Mouse (Mus musculus): ENCODE measurements around the gene Cacng2. TPM values are rescaled to one million over a fixed set of nuclear protein-coding genes. Genes with fewer than 3 reads are reported as not detected.
"Not testable (repeated sequence)": the region's sequence is repeated elsewhere in the genome, so short reads cannot be mapped to it uniquely, and the experiment has no call there.

The Cacng2 gene
- total RNA-seq, 2 experiments from 2014 or later = 54.1 to 56.5 TPM

DNA sequence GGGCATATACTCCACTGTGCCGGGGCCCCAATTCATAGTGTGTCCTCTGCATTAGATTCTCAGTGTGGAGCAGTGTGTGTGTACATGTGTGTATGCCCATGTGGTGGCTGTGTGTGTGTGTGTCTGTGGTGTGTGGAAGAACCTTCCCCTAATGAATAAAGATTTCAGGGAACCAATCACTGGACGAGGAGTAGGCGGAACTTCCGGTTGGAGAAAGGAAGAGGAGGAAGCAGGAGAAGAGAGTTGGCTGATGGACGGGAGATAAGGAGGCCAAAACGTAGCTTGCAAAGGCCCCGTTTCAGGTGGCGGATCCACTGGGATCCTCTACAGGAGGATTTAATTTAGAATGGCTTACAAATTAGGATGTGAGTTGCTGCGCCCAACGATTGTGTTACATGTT, 82.2 kb downstream of the Cacng2 start:
- no peak for DNase-seq (ENCODE audit: low spot score in 2 of 2)
- intact Hi-C loops (cut with DNase I) = no loop called here

DNA sequence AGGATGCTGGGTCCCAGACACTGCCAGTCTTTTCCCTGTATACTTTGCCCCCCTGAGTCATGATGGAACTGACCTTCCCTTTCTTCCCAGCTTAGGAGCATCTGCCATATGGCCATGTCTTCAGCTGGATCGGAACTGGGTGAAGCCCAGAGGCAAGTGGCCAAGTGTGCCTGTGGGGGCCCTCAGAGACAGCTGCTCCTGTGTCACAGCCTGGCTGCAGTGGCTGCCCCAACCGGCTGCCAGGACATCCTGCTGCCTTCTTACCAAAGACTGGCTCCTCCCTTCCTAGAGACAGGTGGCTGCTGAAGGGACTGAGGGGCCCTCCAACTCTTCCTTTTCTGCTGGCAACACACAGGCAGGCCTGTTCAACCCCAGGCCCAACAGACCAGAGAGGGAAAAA, 83.2 kb downstream of the Cacng2 start:
- no peak for DNase-seq (ENCODE audit: low spot score in 2 of 2)
- intact Hi-C loops (cut with DNase I) = no loop called here

DNA sequence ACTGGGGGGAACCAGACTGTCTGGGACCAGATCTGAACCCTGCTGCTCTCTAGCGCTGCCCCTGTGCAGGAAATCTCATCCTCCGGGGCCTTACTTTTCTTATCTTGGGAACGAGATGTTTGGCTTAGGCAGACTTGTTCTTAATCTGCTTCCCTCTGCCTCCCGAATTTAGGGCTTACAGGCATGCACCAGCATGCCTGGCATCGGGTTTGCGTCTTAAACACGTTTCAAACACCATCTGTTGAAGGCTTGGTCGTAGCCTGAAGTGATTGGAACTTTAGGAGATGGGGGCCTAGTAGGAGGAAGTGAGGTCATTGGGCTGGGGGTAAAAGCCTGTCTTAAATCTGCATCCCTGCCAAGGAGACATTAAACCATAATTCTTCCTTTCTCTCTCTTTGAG, 89.9 kb downstream of the Cacng2 start:
- intact Hi-C loops (cut with DNase I) = no loop called here
- DNase-seq (ENCODE audit: low spot score in 2 of 2) = peak; percentile 22 to 33

DNA sequence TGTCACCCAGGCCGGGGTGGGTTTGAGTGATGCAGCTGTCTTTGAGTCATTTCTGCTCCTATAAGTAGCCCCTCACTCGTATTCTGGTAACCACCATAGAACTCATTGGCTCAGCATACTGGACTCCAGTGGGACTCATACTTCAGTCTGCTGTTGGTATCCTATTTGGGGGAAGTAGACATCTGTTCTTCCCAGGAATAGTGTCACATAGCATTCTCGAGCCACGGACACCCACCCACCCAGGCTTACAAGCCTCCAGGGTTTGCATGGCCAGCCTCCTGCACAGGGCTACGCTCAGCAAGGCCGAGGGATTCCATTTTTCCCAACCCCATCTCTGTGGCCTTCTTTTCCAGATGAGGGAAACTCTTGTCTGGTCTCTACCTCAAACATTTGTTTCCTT, 93.3 kb downstream of the Cacng2 start:
- intact Hi-C loops (cut with DNase I) = no loop called here
- peak; percentile 32 to 49 for DNase-seq (ENCODE audit: low spot score in 2 of 2)

DNA sequence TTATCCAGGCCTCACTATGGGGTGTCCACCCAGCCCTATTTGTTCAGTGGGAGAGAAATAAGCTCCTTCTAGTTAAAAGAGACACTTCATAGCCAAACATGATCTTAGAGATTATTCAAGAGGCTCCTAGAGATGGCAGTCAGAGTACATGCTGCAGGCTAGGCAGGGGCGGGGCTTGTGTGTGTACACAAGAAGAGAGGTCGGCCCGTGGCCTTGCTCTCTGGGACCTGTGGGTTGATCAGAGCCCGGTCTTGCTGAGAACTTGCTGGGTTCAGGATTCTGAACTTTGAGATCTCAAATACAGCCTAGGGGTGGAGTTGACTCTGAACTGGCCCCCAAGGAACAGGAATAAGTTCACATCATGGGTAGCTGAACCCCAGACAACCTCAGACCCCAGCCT, 95.6 kb downstream of the Cacng2 start:
- intact Hi-C loops (cut with DNase I) = no loop called here
- no peak for DNase-seq (ENCODE audit: low spot score in 2 of 2)

DNA sequence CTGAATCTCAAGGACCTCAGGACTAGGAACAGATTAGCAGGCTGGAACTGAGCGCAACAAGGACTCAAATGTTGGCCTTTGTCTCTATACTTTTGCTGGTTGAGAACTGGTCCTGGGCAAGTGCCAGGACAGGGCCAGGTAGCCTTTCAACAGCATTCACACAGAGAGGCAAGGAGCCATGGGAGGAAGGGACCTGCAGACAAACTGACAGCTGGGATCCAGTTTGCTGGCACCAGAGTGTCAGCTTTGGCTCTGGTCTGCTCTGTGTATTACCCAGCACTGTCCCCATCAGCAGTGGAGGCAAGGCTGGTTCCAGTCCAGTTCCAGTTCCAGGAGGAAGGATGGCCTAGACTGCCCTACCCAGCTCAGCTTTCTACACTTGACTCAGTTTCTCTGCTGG, 105.8 kb downstream of the Cacng2 start:
- no peak for DNase-seq (ENCODE audit: low spot score in 2 of 2)
- intact Hi-C loops (cut with DNase I) = no loop called here

DNA sequence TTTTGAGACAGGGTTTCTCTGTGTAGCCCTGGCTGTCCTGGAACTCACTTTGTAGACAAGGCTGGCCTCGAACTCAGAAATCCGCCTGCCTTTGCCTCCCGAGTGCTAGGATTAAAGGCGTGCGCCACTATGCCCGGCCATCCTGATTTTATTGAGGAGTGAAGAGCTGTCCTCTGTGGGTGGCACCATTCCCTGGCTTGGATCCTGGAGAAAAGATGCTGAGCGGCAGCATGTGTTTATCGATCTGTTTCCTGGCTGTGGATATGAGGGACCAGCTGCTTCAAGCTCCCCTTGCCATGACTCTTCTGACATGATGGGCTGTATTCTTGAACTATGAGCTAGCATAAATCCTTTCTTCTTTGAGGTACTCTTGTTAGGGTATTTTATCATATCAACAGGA, 111.6 kb downstream of the Cacng2 start:
- DNase-seq (ENCODE audit: low spot score in 2 of 2); intact Hi-C loops (cut with DNase I): not testable (repeated sequence)

DNA sequence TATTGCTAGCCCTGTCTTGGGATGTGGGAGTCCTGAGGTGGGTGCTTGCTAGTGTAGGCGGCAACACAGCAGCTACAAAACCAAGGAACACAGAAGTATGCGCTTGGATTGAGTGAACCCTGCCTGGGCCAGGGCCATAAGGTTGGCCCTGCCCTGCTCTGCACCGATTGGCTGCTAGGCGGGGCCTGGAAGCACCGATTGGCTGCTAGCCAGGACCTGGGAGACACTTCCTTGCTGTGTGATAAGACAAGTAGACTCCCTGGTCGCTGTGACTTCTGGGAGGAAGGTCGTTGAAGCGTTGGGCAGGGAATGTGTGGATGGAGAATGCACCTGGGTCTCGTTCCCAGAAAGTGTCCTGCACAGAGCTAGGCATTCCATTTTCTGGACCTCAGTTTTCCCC, 115.9 kb downstream of the Cacng2 start:
- DNase-seq (ENCODE audit: low spot score in 2 of 2) = no peak
- intact Hi-C loops (cut with DNase I) = no loop called here

DNA sequence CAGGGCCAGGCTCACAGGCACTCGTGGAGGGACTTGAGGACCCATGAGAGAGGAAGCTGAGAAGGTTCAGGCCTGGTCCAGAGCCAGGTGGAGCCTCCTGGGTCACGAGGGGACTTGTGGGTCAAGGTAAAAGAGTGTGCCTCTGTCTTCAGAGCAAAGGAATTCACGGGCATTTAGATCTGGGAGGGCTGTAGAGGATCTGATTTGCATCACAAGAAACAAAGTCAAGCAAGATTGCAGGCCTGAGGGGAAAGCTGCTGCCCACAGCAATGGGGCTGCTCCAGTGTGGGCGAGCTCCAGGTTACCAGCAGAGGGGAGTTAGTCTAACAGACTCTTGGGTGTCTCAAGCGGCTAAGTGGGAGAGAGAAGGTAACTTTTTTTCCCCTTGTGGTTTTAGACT, 118.4 kb downstream of the Cacng2 start:
- intact Hi-C loops (cut with DNase I) = no loop called here
- no peak for DNase-seq (ENCODE audit: low spot score in 2 of 2)

DNA sequence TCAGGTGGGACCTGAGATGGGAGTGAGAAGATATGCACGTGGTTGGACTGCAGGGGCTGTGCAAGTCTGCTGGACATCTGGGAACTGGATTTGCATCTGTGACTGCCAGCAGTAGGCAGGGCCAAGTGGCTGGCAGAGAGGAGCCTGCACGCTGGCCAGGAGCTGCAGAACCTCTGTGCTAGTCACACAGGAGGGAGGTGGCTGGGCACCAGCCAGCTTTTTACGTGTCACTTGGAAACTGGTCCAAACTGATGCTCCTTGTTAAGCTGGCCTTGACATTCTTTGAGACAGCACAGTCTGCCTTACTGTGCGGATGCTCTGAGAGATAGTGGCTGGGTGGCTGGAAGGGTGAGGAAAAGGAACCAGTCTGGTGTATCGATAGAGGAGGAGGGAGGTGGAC, 131.3 kb downstream of the Cacng2 start:
- no peak for DNase-seq (ENCODE audit: low spot score in 2 of 2)
- intact Hi-C loops (cut with DNase I) = no loop called here

DNA sequence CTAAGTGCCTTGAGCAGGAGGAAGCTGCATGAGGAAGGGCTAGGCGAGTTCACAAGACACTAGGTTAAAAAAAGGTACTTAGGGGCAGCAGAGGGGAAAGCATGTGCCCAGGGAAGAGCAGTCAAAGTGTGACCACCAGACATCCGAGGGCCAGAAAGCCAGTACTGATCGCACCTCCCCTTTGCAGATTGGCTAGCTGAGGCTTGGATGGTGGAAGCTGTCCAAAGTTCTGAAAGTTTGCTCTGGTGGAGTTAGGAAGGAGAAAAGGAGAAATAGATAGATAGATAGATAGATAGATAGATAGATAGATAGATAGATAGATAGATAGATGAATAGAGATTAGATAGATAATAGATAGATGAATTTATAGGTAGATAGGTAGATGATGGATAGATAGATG, 136.4 kb downstream of the Cacng2 start:
- no peak for DNase-seq (ENCODE audit: low spot score in 2 of 2)
- intact Hi-C loops (cut with DNase I) = loop anchor here (2.0 to 5.0 kb wide), 4 partner anchors 69 to 255 kb away; no protein-coding TSS in a partner anchor

DNA sequence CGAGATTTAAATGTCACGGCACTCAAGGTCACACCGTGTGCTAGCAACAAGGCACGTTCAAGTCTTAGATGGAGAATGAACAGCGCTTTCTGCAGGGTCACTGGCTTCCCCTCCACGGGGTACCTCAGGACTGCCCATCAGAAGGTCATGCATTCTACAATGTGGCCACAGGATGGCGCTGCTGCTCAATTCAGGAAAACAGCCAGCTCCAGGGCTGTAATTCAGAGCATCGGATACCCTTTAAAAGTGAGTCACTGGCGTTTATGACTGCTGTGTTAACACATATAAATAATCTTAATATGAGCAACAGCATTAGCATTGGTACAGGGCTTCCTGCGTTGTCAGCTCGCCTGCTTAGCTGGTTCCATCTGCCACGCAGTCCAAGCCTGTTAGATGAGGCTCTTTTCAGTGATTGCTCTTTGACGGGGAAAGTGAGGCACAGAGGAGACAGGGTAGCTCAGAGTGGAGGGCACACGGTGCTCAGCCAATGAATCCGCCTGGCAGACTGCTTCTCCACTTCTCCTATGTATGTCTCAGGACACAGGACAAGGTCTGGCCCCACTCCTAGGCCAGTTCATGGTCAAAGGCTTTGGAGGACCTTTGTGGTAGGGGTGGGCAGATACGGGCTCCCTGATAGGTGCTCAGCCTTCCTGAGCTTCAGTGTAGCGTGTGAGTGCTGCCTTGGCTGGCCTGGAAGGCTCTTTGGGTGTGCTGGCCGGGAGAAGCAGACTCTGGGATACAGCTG, 137.5 kb downstream of the Cacng2 start:
- intact Hi-C loops (cut with DNase I) = loop anchor here (2.0 to 5.0 kb wide), 4 partner anchors 70 to 256 kb away; no protein-coding TSS in a partner anchor
- peak; percentile 77 to 84 for DNase-seq (ENCODE audit: low spot score in 2 of 2)

DNA sequence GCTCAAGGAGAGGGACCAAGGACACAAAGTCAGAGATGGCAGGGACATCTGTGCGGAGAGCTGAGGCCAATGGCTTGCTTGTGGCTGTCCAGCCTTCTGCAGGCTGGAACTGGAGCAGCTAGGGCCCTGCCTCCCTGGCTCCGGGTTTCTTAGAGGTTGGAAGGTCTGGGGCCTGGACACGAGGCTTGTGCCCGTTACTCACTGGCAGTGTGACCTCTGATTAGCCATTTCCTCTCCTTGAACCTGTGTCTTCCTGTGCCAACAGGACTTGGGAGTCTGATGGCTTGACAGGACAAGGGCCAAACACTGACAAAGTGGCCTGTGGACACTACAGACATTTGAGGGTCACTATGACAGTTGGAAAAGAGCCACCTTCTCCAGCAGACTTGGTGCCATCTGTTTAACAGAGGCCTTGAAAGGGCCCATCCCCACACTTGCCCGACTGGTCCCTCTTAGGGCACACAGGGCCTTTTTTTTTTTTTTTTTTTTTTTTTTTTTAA, 138.6 kb downstream of the Cacng2 start:
- no peak for DNase-seq (ENCODE audit: low spot score in 2 of 2)
- intact Hi-C loops (cut with DNase I) = loop anchor here (5.0 kb wide), 2 partner anchors 71 to 136 kb away; no protein-coding TSS in a partner anchor

DNA sequence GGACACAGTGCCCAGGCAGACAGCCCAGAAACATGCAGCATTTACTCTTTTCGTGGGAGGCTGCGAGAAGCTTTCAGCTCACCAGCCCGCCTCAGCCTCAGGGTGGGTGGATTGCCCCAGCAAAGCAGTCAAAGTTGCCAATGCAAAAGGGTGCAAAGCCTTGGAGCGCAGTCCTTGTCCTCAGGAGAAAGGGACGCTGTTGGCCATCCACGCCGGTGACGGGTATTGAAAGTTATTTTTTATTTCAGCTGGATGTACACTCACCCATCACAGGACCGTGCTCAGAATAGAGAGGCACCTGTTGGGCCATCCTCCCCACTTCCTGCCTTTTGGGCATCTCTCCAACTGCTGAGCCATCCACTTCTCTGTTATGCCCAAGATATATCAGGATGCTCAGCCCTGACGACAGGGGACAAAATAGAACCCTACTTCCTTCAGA, 140.4 kb downstream of the Cacng2 start:
- intact Hi-C loops (cut with DNase I) = loop anchor here (10.0 kb wide), 2 partner anchors 355 to 455 kb away; no protein-coding TSS in a partner anchor
- peak; percentile 76 to 84 for DNase-seq (ENCODE audit: low spot score in 2 of 2)

DNA sequence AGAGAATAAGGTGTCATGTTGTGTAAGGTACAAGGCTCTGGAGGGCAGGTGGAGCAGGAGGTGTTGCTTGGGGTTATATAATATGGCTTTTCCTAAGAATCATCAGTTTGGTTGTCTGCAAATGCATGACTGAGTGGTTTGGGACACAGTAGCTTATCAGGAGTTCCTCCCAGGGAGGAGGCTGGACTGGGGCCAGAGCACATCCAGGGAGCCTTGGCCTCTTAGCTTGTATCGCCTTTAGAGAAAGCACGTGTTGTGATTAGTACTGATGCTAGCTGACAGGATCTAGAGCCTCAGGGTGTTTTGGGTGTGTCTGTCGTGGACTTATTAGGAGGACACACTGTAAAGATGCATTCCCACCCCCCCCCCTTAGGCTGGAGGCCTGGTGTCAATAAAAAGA, 142.2 kb downstream of the Cacng2 start:
- DNase-seq (ENCODE audit: low spot score in 2 of 2) = no peak
- intact Hi-C loops (cut with DNase I) = loop anchor here (10.0 kb wide), 2 partner anchors 357 to 457 kb away; no protein-coding TSS in a partner anchor

DNA sequence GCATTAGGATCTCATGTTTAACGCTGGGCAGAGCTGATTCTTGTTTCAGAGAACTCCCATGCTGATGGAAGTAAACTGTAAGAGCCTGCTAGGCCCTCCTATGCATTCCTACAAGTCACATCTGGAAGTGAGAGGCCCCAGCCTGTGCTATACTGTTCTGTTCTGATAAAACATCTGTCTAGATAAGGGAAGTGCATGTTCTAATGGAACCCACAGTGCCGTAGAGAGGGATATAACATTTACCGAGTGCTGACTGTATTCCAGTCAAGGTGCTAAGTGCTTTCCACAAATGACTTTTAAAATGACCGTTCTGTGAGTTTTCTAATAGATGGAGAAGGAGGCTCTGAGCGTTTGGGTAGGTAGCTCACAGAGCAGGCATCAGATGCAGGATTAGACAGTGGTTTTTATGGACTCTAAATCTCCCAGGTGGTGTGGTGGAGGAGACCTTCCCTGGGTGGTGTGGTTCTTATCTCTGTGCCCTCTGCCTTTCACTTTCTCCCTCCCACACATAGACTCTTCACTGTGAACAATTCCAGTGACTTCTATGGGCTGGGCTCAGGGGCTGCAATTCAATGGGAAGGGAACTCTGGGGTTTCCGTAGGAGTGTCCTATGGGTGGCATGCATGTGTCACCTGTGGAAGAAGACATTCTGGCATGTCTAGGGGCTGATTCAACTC, 145.5 kb downstream of the Cacng2 start:
- intact Hi-C loops (cut with DNase I) = loop anchor here (10.0 kb wide), 2 partner anchors 360 to 460 kb away; no protein-coding TSS in a partner anchor
- DNase-seq (ENCODE audit: low spot score in 2 of 2) = no peak

DNA sequence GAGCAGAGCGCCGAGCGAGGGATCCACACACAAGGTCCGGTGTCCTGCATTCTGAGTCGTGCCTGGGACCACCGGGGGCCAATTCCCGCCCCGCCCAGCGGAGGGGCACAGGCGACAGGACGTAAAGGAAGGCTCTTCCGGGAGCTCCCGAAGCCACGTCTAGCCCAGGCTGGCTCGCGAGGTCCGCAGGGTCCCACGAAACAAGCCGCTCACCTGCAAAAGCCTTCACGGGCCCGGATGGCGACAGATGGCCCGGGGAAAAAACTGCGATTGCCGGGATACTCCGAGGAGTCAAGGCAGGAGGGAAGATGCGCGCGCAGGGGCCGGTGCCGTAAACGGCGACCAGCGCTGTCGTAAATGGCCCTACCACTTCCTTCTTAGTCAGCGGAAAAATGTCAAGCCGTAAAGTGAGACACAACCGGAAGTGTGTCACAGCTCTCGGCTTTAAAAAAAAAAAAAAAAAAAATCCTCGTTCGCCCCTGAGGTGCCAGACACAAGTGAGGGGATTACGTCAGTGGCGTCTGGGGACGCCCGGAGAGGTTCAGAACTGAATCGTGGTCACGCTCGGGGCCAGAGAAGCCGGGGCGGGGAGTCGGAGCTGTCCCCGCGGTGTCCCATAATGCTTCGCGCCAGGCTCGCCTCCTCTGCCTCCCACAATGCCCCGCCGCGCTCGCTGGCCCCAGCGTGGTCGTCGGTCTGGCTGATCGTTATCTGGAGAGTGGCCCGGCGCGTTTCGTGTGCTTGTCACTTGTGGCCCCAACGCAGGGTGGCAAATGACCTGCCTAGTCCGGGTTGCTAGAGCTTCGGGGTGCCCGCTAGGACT, 149.1 kb downstream of the Cacng2 start, which contains the start of gene Eif3d:
TSS of gene Eif3d (minus strand) at position 344 of the 823 bp plus-strand sequence.
- intact Hi-C loops (cut with DNase I) = loop anchor here (10.0 kb wide), 2 partner anchors 364 to 464 kb away; no protein-coding TSS in a partner anchor
- peak; percentile 97 to 98 for DNase-seq (ENCODE audit: low spot score in 2 of 2)

DNA sequence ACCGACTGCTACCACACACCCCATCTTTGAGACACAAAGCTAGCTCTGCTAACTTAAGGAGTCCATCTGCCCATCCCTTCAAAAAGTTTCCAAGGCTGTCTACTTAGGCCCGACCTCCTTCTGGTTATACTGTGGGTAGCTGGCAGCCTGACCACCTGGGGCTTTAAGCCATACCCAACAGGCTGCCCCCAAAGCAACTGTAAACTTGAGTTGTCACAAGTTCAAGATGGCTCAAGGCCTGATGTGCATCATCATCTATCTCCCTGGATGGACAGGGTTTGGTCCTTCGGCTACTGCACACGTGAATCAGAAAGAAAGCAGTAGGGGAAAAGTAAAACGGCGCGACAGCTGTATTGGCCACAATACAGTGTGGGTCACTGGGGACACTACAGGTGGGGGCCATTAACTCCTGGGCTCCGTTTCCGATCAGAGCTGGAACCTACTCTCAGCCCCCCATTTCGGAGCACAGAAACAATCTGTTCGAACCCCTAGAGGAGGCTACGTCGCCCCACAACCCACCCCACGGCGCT, 149.8 kb downstream of the Cacng2 start:
- DNase-seq (ENCODE audit: low spot score in 2 of 2) = no peak
- intact Hi-C loops (cut with DNase I) = loop anchor here (10.0 kb wide), 2 partner anchors 365 to 465 kb away; no protein-coding TSS in a partner anchor

DNA sequence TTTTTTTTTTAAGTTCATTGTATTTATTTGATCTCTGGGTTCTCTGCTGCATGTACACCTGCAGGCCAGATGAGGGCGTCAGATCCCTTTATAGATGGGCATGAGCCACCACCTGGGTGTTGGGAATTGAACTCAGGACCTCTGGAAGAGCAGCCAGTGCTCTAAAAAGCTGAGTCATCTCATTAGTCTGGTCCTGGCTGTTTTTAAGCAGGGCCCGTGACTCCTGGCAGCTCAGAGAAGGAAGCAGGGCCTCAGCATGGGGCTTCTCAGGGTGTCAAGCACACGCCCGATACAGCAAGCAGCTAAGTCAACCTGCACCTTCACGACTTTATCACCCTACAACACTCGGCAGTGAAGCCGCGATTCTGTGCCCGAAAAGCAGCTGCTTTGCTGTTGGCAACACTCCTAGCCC, 154.7 kb downstream of the Cacng2 start:
- intact Hi-C loops (cut with DNase I) = no loop called here
- no peak for DNase-seq (ENCODE audit: low spot score in 2 of 2)
